In the genomic region with DNA sequence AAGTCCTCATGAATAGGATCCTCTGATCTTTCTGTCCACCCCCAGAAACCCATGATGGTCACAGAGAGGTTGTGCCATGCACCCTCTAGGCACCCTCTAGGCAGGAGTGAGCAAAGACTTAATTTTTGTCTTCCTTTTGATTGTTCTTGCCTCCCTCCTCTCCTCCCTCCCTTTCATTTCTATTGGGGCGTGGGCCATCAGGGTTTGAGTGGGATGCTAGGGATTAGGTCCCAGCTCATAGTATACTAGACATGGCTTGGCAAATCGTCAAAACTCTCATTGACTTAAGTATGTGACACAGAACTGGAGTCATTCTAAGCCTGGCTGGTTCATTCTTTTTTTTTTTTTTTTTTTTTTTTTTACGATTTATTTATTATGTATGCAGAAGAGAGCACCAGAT, we compare ENCODE assay signal across 15 mouse cellular contexts.
DNase-seq lines count a peak whose midpoint lies in the region; ATAC-seq and TF ChIP-seq lines count a peak whose summit lies in the region.
"Had no signal": no experiment of that assay in that cellular context is flagged by ENCODE, and none has a peak within 500 bp of the region (broad histone marks: within the 10 kb centered on the region; RNA-seq: fewer than 3 reads in every experiment).

No protein-coding gene starts in this region.

- H3K4me1 ChIP-seq in hindbrain, embryonic 10.5 days (replicated peaks): peaks cover 62% of the 10 kb centered on the region
- H3K4me1 ChIP-seq in midbrain, embryonic 16.5 days (ENCODE audit: control insufficient read depth, insufficient read depth, low read length): peaks cover 58% of the 10 kb centered on the region
- H3K4me1 ChIP-seq in stomach, postnatal 0 days (replicated peaks; ENCODE audit: control insufficient read depth, insufficient read depth): no peaks in the 10 kb centered on the region

- no peak for TF ChIP-seq CTCF in layer of hippocampus, adult 2 months (conservative IDR thresholded peaks at IDR 0.05)
- TF ChIP-seq CTCF in stomach, postnatal 0 days (IDR thresholded peaks at IDR 0.05; ENCODE audit: low read depth): no peak

- H3K4me2 ChIP-seq in midbrain, embryonic 16.5 days (ENCODE audit: low read length): peak overlapping the region; percentile 85
- no peak overlapping the region for H3K4me2 ChIP-seq in stomach, postnatal 0 days (replicated peaks; ENCODE audit: low read depth)
- H3K4me2 ChIP-seq: heart, embryonic 12.5 days; intestine, embryonic 15.5 days; limb, embryonic 13.5 days had no signal

- H3K9ac ChIP-seq in midbrain, embryonic 16.5 days (ENCODE audit: low read depth, low read length): peak overlapping the region; percentile 78
- H3K9ac ChIP-seq in stomach, postnatal 0 days (ENCODE audit: low read length): no peak overlapping the region
- H3K9ac ChIP-seq: heart, embryonic 12.5 days; intestine, embryonic 15.5 days; limb, embryonic 13.5 days had no signal

- no peaks in the 10 kb centered on the region for H3K27me3 ChIP-seq in hindbrain, embryonic 10.5 days (ENCODE audit: insufficient read depth, poor library complexity, severe bottlenecking)
- no peaks in the 10 kb centered on the region for H3K27me3 ChIP-seq in midbrain, embryonic 16.5 days (ENCODE audit: control insufficient read depth, insufficient read depth, low read depth, low read length)
- no peaks in the 10 kb centered on the region for H3K27me3 ChIP-seq in stomach, postnatal 0 days (ENCODE audit: control insufficient read depth, insufficient read depth, low read length)
- H3K27me3 ChIP-seq: heart, embryonic 12.5 days; intestine, embryonic 15.5 days; limb, embryonic 13.5 days; Patski had no signal

- no peaks in the 10 kb centered on the region for H3K9me3 ChIP-seq in hindbrain, embryonic 10.5 days
- H3K9me3 ChIP-seq in midbrain, embryonic 16.5 days (replicated peaks; ENCODE audit: control insufficient read depth, low read length, poor library complexity, severe bottlenecking): no peaks in the 10 kb centered on the region
- H3K9me3 ChIP-seq in stomach, postnatal 0 days (ENCODE audit: control insufficient read depth, low read length): no peaks in the 10 kb centered on the region
- H3K9me3 ChIP-seq: heart, embryonic 12.5 days; intestine, embryonic 15.5 days; limb, embryonic 13.5 days had no signal

- H3K36me3 ChIP-seq in hindbrain, embryonic 10.5 days: peaks cover 10% of the 10 kb centered on the region; the same call in 1 of the 2 replicates
- no peaks in the 10 kb centered on the region for H3K36me3 ChIP-seq in midbrain, embryonic 16.5 days (ENCODE audit: control insufficient read depth, insufficient read depth, low read length)
- H3K36me3 ChIP-seq in stomach, postnatal 0 days (ENCODE audit: control insufficient read depth, insufficient read depth, low read length): no peaks in the 10 kb centered on the region
- H3K36me3 ChIP-seq: intestine, embryonic 15.5 days had no signal

- no peak for TF ChIP-seq EP300 in stomach, postnatal 0 days (optimal IDR thresholded peaks at IDR 0.05)

- ATAC-seq in midbrain, embryonic 16.5 days: no peak
- ATAC-seq in monocyte, adult 5-6 weeks (replicated peaks; ENCODE audit: insufficient number of reproducible peaks, low FRiP score, low TSS enrichment, poor library complexity, severe bottlenecking): no peak
- ATAC-seq in stomach, postnatal 0 days (ENCODE audit: low FRiP score, low TSS enrichment): no peak
- ATAC-seq: CD4-positive, CD25-positive, alpha-beta regulatory T cell, adult 4 months; intestine, embryonic 15.5 days; Patski had no signal

- DNase-seq in layer of hippocampus, adult 2 months (ENCODE audit: low spot score in 2 of 2): no peak
- no peak for DNase-seq in layer of hippocampus, postnatal 14 days (ENCODE audit: low spot score in 2 of 2)
- DNase-seq in cerebellum, postnatal 25 days: peak; percentile 43 to 44
- DNase-seq in hindbrain, embryonic 10.5 days (ENCODE audit: low spot score): no peak
- no peak for DNase-seq in stomach, postnatal 0 days (ENCODE audit: low spot score)
- no peak for DNase-seq in right cerebral cortex, postnatal 36 days (ENCODE audit: low spot score in 2 of 2)
- DNase-seq: adrenal gland, postnatal 25 days had no signal

- peak overlapping the region; percentile 64 for H3K4me3 ChIP-seq in layer of hippocampus, adult 2 months
- peak overlapping the region; percentile 53 for H3K4me3 ChIP-seq in hindbrain, embryonic 10.5 days
- peak overlapping the region; percentile 51 for H3K4me3 ChIP-seq in midbrain, embryonic 16.5 days (ENCODE audit: low read depth, low read length)
- no peak overlapping the region for H3K4me3 ChIP-seq in stomach, postnatal 0 days (ENCODE audit: low read depth, low read length)
- H3K4me3 ChIP-seq: heart, embryonic 12.5 days; intestine, embryonic 15.5 days; limb, embryonic 13.5 days had no signal

- peak overlapping the region; percentile 97 for H3K27ac ChIP-seq in layer of hippocampus, adult 2 months
- peak overlapping the region; percentile 88 for H3K27ac ChIP-seq in hindbrain, embryonic 10.5 days
- H3K27ac ChIP-seq in midbrain, embryonic 16.5 days (ENCODE audit: low read length): peak overlapping the region; percentile 94
- H3K27ac ChIP-seq in stomach, postnatal 0 days (replicated peaks): no peak overlapping the region
- H3K27ac ChIP-seq: intestine, embryonic 15.5 days; limb, embryonic 13.5 days; macrophage had no signal

- WGBS in hindbrain, embryonic 10.5 days: 51% methylated on average over 3 of the region's 3 CpGs
- WGBS in midbrain, embryonic 16.5 days: 13% methylated on average over 3 of the region's 3 CpGs
- 59% methylated on average over 3 of the region's 3 CpGs for WGBS in stomach, postnatal 0 days

Comparison
In these comparisons a context has a peak if more than half of its experiments do, and no peak if none do; other contexts are left out.
1. DNase-seq: peak in cerebellum, postnatal 25 days (2 of 2); none in layer of hippocampus, adult 2 months (0 of 2), layer of hippocampus, postnatal 14 days (0 of 2), hindbrain, embryonic 10.5 days (single experiment), stomach, postnatal 0 days (single experiment) and right cerebral cortex, postnatal 36 days (0 of 2).